Mouse (Mus musculus) left cerebral cortex, postnatal 25 days (tissue): ENCODE results near the gene Rgs6. TPM values are rescaled to one million over a fixed set of nuclear protein-coding genes. Genes with fewer than 3 reads are reported as not detected.

Experiments used
- DNase-seq, 2 experiments: peaks; one replicate each; pipeline ENCODE4 v3.0.0; 2022; ENCODE audit warnings: low spot score in 2 of 2, mixed read lengths in 1 of 2
- intact Hi-C: fragments of 180-260 bp; cut with DNase I; formaldehyde crosslinking; loops from one replicate; pipeline ENCODE4 v1.15.1; 2025
- total RNA-seq, 2 experiments: library from RNA; stranded (reverse); gene quantifications; 2 replicates each; pipeline ENCODE4 v1.2.3; 2021

Rgs6 gene
- total RNA-seq, 2 experiments from 2014 or later, result 79.3 to 85.9 TPM

DNA sequence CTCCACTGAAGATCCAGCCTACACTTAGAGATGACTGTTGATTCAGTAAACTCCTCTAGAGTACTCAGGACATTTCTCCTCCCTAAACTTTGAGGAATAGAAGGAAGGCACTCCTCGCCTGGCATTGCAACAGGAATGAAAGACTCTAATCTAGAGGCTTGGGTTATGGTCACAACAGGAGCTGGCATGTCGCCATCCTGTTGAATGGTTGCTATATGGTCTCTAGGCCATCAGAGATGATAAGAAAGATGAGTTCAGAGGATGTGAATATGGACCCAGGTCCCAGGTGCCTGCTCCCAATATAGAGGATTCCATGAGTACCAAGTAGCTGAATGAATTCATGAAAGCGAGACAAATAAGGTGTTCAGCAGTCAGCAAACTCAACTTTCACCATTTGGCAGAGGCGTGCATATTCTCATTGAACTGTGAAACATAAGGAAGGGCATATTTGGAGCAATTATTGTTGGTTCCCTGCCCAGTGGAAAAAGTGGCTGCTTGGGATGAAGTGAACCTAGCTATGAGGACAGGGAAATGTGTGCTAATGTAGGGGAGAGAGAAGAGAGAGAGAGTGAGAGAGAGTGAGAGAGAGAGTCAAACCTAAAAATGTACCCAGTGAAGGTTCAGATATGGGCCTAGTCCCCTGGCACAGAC is 334.9 kb downstream of the Rgs6 start:
- DNase-seq, result no peak
- intact Hi-C loops, result no loop called here

DNA sequence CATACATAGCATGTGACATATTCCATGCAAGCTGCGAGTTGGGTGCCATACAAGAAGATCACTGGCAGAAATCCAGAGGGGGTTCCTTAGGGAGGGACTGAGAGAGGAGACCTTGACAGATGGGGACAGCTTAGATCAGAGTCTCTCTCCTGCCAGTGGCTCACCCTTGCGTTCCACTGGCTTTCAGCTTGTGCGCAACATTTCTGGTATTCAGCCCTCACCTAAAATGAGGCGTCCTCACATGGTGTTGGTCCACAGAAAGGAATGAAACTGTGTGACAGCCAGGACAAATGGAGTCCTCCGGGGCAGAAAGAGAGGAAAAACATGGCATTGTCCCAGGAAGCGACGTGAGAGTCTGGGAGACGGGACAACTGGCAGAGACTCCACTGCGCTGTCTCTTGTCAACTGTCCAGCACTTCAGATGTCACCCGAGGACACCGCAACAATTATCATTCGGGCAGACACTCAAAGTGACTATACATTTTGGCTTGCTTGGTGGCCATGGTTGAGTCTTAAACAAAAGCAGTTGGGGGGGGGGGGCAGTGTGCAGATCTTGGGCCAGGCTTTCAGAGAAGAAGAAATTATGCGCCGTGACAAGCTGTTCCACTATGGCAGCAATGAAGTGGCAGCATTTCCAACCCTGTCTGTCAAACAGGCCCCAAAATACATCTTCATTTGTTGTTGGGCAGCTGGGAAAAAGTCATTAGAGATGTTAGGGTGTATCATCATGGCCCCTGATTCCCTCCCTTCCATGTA is 344.8 kb downstream of the Rgs6 start:
- peak in 1 of 2 experiments; percentile 44 for DNase-seq
- intact Hi-C loops, result no loop called here

DNA sequence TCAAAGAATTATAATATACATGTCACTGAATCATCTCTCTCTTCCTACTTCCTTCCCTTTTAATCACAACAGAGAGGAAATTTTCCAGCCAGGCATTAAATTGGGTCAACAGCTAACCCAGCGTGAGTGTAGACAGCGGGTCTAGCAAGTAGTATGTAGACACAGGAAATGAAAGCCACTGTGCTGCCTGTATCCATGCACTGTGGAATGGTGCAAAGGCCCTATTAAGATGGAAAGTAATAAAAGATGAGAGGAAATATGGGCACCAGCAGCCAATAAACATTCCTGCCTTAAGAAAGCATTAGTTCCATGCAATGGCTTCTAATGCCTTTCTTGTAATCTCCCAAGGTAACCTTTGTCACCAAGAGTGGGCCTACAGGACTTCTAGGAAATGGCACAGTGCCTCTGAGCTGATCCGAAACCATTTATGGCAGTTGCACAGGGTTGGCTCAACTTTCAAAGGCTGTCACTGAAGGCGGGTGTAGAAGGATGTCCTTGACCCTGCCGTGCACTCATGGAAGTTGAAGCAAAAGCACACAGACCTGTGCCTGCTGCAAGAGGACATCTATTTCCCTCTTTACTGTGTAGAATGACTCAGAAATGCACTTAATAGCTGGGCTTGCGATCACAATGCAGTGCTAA is 347.1 kb downstream of the Rgs6 start:
- intact Hi-C loops, result no loop called here
- no peak for DNase-seq

GRCm38 (mm10) chr12:82935767-82936166 is 347.7 kb downstream of the Rgs6 start:
- intact Hi-C loops, result no loop called here
- no peak for DNase-seq

- intact Hi-C loops, result loop anchor here (10.0 kb wide), 1 partner anchor 326 kb away; no protein-coding TSS in a partner anchor
- DNase-seq, result no peak
Observed at GRCm38 (mm10) chr12:82940461-82940860, 352.4 kb downstream of the Rgs6 start.

- intact Hi-C loops, result loop anchor here (1.0 to 10.0 kb wide), 4 partner anchors 104 to 448 kb away; no protein-coding TSS in a partner anchor
- DNase-seq, result peak; percentile 83 to 92
Observed at GRCm38 (mm10) chr12:82946507-82946906, 358.4 kb downstream of the Rgs6 start.

GRCm38 (mm10) chr12:82961111-82961510 is 373.0 kb downstream of the Rgs6 start:
- intact Hi-C loops, result no loop called here
- DNase-seq, result no peak

DNA sequence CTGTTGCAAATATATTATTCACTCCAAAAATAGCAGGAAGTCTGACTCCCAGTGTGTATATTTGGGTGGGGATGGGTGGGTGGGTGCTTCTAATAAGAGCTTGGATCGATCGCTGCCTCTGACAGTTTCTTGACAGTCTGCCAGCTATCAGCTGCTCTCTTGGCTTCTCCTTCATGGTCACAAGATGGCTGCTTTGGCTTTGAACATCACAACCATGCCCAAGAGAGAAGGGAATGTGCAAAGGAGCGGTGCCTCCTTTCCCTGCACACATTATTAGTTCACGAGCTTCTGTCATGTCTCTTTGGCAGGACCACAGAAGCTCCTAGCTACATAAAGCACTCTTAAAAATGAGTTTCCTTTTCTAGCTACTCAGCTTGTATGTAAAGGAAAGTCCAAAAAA is 373.8 kb downstream of the Rgs6 start:
- no peak for DNase-seq
- intact Hi-C loops, result no loop called here

DNA sequence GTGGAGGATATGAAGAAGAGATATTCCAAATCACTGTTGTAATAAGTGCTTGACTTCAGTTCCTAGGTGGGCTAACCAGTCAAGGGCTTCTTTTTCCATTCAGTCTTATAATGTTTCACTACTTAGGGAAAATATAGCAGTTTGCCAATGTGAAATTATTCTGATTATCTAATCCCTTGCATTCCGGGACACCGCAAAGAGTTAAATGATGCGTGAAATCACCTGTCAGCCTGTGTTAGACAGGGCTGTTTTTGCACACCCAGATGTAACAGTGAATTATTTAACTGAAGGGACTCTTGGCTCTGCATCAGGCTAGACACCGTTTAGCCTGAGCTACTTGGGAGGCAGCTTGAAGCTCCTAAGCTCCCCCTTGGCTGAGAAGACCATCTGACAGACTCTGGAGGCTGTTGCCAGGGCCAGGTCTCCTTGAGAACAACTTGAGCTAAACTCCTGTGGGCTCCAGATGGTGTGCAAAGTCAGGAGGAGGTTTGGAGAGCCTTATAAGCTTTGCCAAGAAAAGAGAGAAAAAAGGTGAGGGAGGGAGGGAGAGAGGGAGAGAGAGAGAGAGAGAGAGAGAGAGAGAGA is 382.5 kb downstream of the Rgs6 start:
- intact Hi-C loops, result loop anchor here (2.0 kb wide), 1 partner anchor 34 kb away; no protein-coding TSS in a partner anchor
- DNase-seq, result peak; percentile 54 to 93

GRCm38 (mm10) chr12:82971176-82971575 is 383.1 kb downstream of the Rgs6 start:
- DNase-seq, result peak in 1 of 2 experiments; percentile 54
- intact Hi-C loops, result loop anchor here (2.0 kb wide), 1 partner anchor 34 kb away; no protein-coding TSS in a partner anchor

- intact Hi-C loops, result no loop called here
Observed at GRCm38 (mm10) chr12:82972661-82973060, 384.6 kb downstream of the Rgs6 start.

GRCm38 (mm10) chr12:82973771-82974170 is 385.7 kb downstream of the Rgs6 start:
- intact Hi-C loops, result no loop called here

More at GRCm38 (mm10) chr12:82972661-82973060, 384.6 kb downstream of the Rgs6 start:
- DNase-seq, result no peak

GRCm38 (mm10) chr12:82978275-82978674 is 390.2 kb downstream of the Rgs6 start:
- intact Hi-C loops, result no loop called here
- DNase-seq, result no peak

More at GRCm38 (mm10) chr12:82973771-82974170, 385.7 kb downstream of the Rgs6 start:
- DNase-seq, result no peak

DNA sequence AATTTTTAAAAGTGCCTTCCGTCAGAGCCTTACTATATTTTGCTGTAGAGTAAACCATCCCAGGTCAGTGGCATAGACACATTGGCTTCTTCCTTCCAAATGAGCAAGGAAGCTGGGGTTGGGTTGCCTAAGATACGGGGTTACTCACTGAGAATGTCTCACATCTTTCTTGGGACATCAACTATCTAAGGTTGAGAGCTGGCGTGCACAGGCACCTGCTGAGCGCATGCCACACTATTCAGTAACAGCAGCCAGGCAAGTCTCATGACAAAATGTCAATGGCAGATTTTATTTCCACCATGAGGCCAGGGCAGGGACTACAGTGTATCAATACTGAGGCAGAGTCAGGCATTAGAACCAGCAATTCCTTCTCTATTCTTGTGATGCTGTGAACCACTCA is 394.6 kb downstream of the Rgs6 start:
- no peak for DNase-seq
- intact Hi-C loops, result no loop called here

DNA sequence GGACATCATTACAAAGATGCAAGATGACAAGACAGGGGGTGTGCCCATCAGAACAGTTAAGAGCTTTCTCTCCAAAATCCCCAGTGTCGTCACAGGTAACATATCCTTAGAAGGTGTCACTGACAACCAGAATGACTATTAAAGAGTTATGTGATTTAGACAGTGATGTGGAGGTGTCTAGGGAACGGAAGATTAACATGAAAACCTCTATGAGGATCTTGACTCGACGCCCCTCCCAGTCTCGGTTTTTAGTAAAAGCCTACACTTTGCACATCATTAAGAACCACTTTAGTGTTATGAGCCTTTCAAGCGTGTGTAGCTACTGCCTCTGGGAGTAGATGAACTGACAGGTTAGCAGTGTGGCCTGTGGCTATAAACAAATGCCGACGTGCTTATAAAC is 397.2 kb downstream of the Rgs6 start:
- DNase-seq, result no peak
- intact Hi-C loops, result no loop called here

DNA sequence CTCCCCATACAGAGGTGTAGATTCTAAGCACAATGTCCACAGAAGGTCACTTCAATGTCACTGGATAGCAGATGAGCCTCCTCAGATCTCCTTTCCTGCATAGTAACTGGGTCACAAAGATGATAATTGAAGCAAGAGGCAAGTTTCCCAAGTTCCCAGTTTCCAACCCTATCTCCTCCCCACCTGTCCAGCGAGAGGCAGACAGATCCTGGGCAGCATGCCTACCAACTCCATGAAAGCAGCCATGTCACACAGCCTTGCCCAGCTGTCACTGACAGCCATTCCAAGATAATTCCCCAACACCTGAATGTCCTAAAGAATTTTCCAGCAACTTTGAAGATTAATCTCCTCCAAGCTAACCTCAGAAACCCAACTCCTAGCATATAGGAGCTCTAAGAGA is 399.6 kb downstream of the Rgs6 start:
- intact Hi-C loops, result no loop called here
- DNase-seq, result no peak

GRCm38 (mm10) chr12:82993905-82994304 is 405.8 kb downstream of the Rgs6 start:
- intact Hi-C loops, result no loop called here
- DNase-seq, result peak in 1 of 2 experiments; percentile 69

- intact Hi-C loops, result no loop called here
- peak in 1 of 2 experiments; percentile 78 for DNase-seq
Observed at GRCm38 (mm10) chr12:82996775-82997174, 408.7 kb downstream of the Rgs6 start.

GRCm38 (mm10) chr12:82998682-82999332 is 410.7 kb downstream of the Rgs6 start:
- DNase-seq, result peak; percentile 20 to 72
- intact Hi-C loops, result no loop called here
